Mouse (Mus musculus): ENCODE results near the gene Fbxl2. TPM values are rescaled to one million over a fixed set of nuclear protein-coding genes. Genes with fewer than 3 reads are reported as not detected.

Gene Fbxl2
- total RNA-seq, 2 experiments from 2014 or later, result 32.5 to 33.1 TPM

DNA sequence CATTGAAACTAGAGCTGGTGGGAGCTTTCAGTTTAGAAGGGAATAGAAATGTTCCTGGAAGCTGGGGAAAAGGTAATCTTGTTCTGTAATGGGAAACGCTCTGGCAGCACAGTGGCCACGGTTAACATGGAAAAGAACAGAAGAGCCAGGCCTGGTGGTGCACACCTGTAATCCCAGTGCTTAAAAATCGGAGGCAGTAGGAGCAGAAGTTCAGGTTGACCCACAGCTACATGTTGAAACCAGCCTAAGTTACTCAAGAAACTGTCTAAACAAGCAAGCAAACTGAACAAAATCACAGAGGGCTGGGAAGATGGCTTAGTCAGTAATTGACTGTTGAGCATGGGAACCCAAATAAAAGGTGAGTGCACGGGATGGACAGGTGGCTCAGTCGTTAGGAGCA, 121.1 kb downstream of the Fbxl2 start:
- DNase-seq (ENCODE audit: low spot score in 2 of 2), result no peak

GRCm38 (mm10) chr9:113922677-113923076, 123.3 kb downstream of the Fbxl2 start:
- DNase-seq (ENCODE audit: low spot score in 2 of 2), result no peak

DNA sequence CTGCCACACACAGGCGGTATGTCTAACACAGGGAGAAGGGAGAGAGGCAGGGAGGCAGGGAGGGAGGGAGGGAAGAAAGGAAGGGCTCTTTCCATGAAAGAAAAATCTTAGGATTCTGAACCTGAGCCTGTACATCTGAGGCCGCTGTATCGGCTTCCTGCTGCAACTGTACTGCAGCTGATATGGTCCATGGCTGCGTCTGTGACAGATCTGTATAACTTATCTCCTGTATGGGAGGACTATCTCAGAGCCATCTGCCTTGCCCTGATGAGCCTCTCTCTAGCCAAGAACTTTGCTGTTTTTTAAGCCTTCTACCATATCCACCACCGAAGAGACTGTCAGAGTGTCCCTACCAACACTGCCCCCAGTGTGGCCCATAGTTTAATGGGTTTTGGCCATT, 130.2 kb downstream of the Fbxl2 start:
- DNase-seq (ENCODE audit: low spot score in 2 of 2), result no peak

Other genes starting within 250 kb of the Fbxl2 start
- 10 to 100 TPM; 69.6 to 71.2 TPM for gene Ubp1, start 115.3 kb downstream of the Fbxl2 start, total RNA-seq (2021)
- gene Susd5, start 10.9 kb upstream of the Fbxl2 start, total RNA-seq (2021), result 1 to 10 TPM; 3.0 to 3.7 TPM